23 mouse cellular contexts compared by ENCODE assay signal in the genomic region with DNA sequence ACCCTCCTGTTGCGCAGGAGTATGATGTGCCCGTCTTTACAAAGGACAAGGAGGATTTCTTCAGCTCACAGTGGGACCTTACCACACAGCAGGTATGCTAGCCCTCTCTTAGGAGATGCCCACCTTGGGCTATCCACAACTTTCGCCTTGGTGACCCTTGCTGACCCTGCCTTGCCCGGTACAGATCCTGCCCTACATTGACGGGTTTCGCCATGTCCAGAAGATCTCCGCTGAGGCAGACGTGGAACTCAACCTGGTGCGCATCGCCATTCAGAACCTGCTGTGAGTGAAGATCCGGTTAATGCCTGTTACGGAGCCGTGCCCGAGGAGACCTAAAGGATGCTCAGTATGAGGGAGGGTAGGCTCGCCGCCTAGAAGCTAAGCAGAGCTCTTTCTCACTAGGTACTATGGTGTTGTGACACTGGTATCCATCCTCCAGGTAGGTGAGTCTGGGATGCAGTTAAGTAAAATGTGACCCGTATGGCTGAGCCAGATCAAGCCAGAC. TPM values are rescaled to one million over a fixed set of nuclear protein-coding genes. Genes with fewer than 3 reads are reported as not detected.
"Had no signal": no experiment of that assay in that cellular context is flagged by ENCODE, and none has a peak within 500 bp of the region (broad histone marks: within the 10 kb centered on the region; RNA-seq: fewer than 3 reads in every experiment).

No protein-coding gene starts in this region.

- DNase-seq: gastrocnemius, adult 2 months; gastrocnemius, postnatal 10 days; gastrocnemius, postnatal 25 days; heart, postnatal 10 days; heart, postnatal 4 days; kidney, adult 2 months; kidney, postnatal 10 days; kidney, postnatal 36 days; liver; liver, embryonic 13.5 days; liver, postnatal 0 days had no signal

- H3K9me3 ChIP-seq: heart, embryonic 12.5 days; hindbrain, embryonic 10.5 days; hindbrain, embryonic 12.5 days; intestine, embryonic 15.5 days; limb, embryonic 10.5 days; limb, embryonic 12.5 days; liver, embryonic 13.5 days; liver, embryonic 15.5 days had no signal

- H3K27ac ChIP-seq: gastrocnemius, adult 2 months; heart, adult 2 months; hindbrain, embryonic 10.5 days; hindbrain, embryonic 12.5 days; hindbrain, embryonic 14.5 days; intestine, embryonic 15.5 days; layer of hippocampus, adult 2 months; left cerebral cortex, adult 2 months; limb, embryonic 10.5 days; limb, embryonic 12.5 days; liver, embryonic 13.5 days; liver, embryonic 15.5 days had no signal

- H3K4me3 ChIP-seq: gastrocnemius, adult 2 months; heart, adult 2 months; heart, embryonic 12.5 days; hindbrain, embryonic 12.5 days; intestine, embryonic 15.5 days; layer of hippocampus, adult 2 months; left cerebral cortex, adult 2 months; limb, embryonic 12.5 days; liver, embryonic 13.5 days; liver, embryonic 15.5 days had no signal

- H3K27me3 ChIP-seq: intestine, embryonic 15.5 days had no signal

RNA-seq across cellular contexts. Expression of gene Zmynd10, which starts 2.9 kb away (rescaled TPM):
- polyA plus RNA-seq: heart, embryonic 14.5 days; liver, embryonic 13.5 days had no signal
